Mouse (Mus musculus): Measurements from ENCODE around the gene Egfl7. TPM values are rescaled to one million over a fixed set of nuclear protein-coding genes. Genes with fewer than 3 reads are reported as not detected.

Egfl7 gene
- total and polyA plus RNA-seq, 2 experiments from 2014 or later, result 63.2 to 83.0 TPM

- WGBS, result 69% methylated on average over 7 of the region's 7 CpGs
- H3K9ac ChIP-seq (replicated peaks; ENCODE audit: low read length, poor library complexity, severe bottlenecking), result no peak overlapping the region
- TF ChIP-seq CTCF (IDR thresholded peaks at IDR 0.05), result no peak
- DNase-seq (ENCODE audit: low spot score) (no peak), ATAC-seq (ENCODE audit: low FRiP score) (no peak)
- no peaks in the 10 kb centered on the region for H3K4me1 ChIP-seq (ENCODE audit: insufficient read depth, low read length)
- H3K4me2 ChIP-seq (ENCODE audit: low read depth, low read length, poor library complexity, severe bottlenecking), result no peak overlapping the region
- H3K9me3 ChIP-seq (ENCODE audit: low read length), result no peaks in the 10 kb centered on the region
- H3K36me3 ChIP-seq (ENCODE audit: insufficient read depth, low read length), result no peaks in the 10 kb centered on the region
- no peaks in the 10 kb centered on the region for H3K27me3 ChIP-seq (ENCODE audit: insufficient read depth, low read length)
- no peak overlapping the region for H3K4me3 ChIP-seq (ENCODE audit: low read depth, low read length)
- no peak overlapping the region for H3K27ac ChIP-seq (ENCODE audit: low read depth, low read length)
These were observed 2.9 kb downstream of the Egfl7 start for GRCm38 (mm10) chr2:26582741-26583140.

GRCm38 (mm10) chr2:26583640-26584039 lies 3.8 kb downstream of the Egfl7 start:
- Histone ChIP-seq H3K9me3 (ENCODE audit: low read length) (no peaks in the 10 kb centered on the region), H3K27ac (ENCODE audit: low read depth, low read length) (no peak overlapping the region), H3K4me3 (ENCODE audit: low read depth, low read length) (peak overlapping the region; percentile 14; the same call in 1 of the 2 replicates), H3K27me3 (ENCODE audit: insufficient read depth, low read length) (no peaks in the 10 kb centered on the region), H3K36me3 (ENCODE audit: insufficient read depth, low read length) (no peaks in the 10 kb centered on the region), H3K4me2 (ENCODE audit: low read depth, low read length, poor library complexity, severe bottlenecking) (no peak overlapping the region), H3K9ac (replicated peaks; ENCODE audit: low read length, poor library complexity, severe bottlenecking) (no peak overlapping the region), H3K4me1 (ENCODE audit: insufficient read depth, low read length) (no peaks in the 10 kb centered on the region)
- no peak for TF ChIP-seq CTCF (IDR thresholded peaks at IDR 0.05)
- ATAC-seq (ENCODE audit: low FRiP score), result no peak
- no peak for DNase-seq (ENCODE audit: low spot score)
- 79% methylated on average over 11 of the region's 11 CpGs for WGBS

DNA sequence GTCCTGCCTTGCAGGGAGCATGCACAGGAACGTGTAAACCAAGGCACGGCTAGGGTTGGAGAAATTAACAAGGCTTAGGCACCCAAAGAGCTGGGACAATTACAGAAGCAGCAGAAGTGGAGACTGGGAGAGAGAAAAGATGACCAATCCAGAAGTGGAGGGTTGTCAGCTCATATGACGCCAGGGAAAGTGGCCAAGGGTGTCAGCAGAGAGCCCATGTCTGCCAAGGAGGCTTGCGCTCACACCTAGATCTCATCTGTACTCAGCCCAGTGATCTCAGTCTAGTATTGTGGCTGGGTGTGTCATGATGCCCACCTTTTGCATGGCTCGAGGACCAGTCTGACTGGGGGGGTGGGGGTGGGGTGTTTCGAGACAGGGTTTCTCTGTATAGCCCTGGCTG lies 5.9 kb downstream of the Egfl7 start:
- Histone ChIP-seq H3K9ac (replicated peaks; ENCODE audit: low read length, poor library complexity, severe bottlenecking) (0 out of 2 replicates have a peak overlapping the region, but pooled peaks have one; percentile 29), H3K27ac (ENCODE audit: low read depth, low read length) (no peak overlapping the region), H3K9me3 (ENCODE audit: low read length) (no peaks in the 10 kb centered on the region), H3K27me3 (ENCODE audit: insufficient read depth, low read length) (no peaks in the 10 kb centered on the region), H3K4me2 (ENCODE audit: low read depth, low read length, poor library complexity, severe bottlenecking) (no peak overlapping the region), H3K4me3 (ENCODE audit: low read depth, low read length) (peak overlapping the region; percentile 53; the same call in 1 of the 2 replicates), H3K36me3 (ENCODE audit: insufficient read depth, low read length) (no peaks in the 10 kb centered on the region), H3K4me1 (ENCODE audit: insufficient read depth, low read length) (no peaks in the 10 kb centered on the region)
- DNase-seq (ENCODE audit: low spot score), result peak; percentile 26
- TF ChIP-seq CTCF (IDR thresholded peaks at IDR 0.05), result peak; percentile 22; the same call in 1 of the 2 replicates
- 60% methylated on average over 6 of the region's 6 CpGs for WGBS
- ATAC-seq (ENCODE audit: low FRiP score), result 0 out of 2 replicates have a peak, but pooled peaks have one; percentile 14

GRCm38 (mm10) chr2:26586294-26587043 lies 6.7 kb downstream of the Egfl7 start, which contains the start of gene Gm20532:
Gm20532 (plus strand) TSS chr2:26586639.
- peak within 1 kb of the TSS; percentile 69 for H3K4me2 ChIP-seq (ENCODE audit: low read depth, low read length, poor library complexity, severe bottlenecking)
- H3K36me3 ChIP-seq (ENCODE audit: insufficient read depth, low read length), result no peaks in the 10 kb centered on the region
- TF ChIP-seq CTCF (IDR thresholded peaks at IDR 0.05), result peak; percentile 70
- H3K27me3 ChIP-seq (ENCODE audit: insufficient read depth, low read length), result no peaks in the 10 kb centered on the region
- H3K4me3 ChIP-seq (ENCODE audit: low read depth, low read length), result peak within 1 kb of the TSS; percentile 53
- no peaks in the 10 kb centered on the region for H3K9me3 ChIP-seq (ENCODE audit: low read length)
- WGBS, result under 1% methylated on average over 57 of the region's 65 CpGs
- peak within 1 kb of the TSS; percentile 77 for H3K9ac ChIP-seq (replicated peaks; ENCODE audit: low read length, poor library complexity, severe bottlenecking)
- peak; percentile 71 for ATAC-seq (ENCODE audit: low FRiP score)
- H3K27ac ChIP-seq (ENCODE audit: low read depth, low read length), result peak within 1 kb of the TSS; percentile 47; the same call in 1 of the 2 replicates
- DNase-seq (ENCODE audit: low spot score), result peak; percentile 63
- H3K4me1 ChIP-seq (ENCODE audit: insufficient read depth, low read length), result no peaks in the 10 kb centered on the region

- Histone ChIP-seq H3K36me3 (ENCODE audit: insufficient read depth, low read length) (no peaks in the 10 kb centered on the region), H3K4me3 (ENCODE audit: low read depth, low read length) (peak overlapping the region; percentile 53), H3K27me3 (ENCODE audit: insufficient read depth, low read length) (no peaks in the 10 kb centered on the region), H3K4me2 (ENCODE audit: low read depth, low read length, poor library complexity, severe bottlenecking) (peak overlapping the region; percentile 69), H3K9me3 (ENCODE audit: low read length) (no peaks in the 10 kb centered on the region), H3K27ac (ENCODE audit: low read depth, low read length) (peak overlapping the region; percentile 7; the same call in 1 of the 2 replicates), H3K4me1 (ENCODE audit: insufficient read depth, low read length) (no peaks in the 10 kb centered on the region), H3K9ac (replicated peaks; ENCODE audit: low read length, poor library complexity, severe bottlenecking) (peak overlapping the region; percentile 77)
- DNase-seq (ENCODE audit: low spot score) (peak; percentile 49), ATAC-seq (ENCODE audit: low FRiP score) (peak; percentile 54)
- peak; percentile 24; the same call in 1 of the 2 replicates for TF ChIP-seq CTCF (IDR thresholded peaks at IDR 0.05)
- WGBS, result 8% methylated on average over 10 of the region's 11 CpGs
These were observed 7.2 kb downstream of the Egfl7 start for GRCm38 (mm10) chr2:26587044-26587405.

DNA sequence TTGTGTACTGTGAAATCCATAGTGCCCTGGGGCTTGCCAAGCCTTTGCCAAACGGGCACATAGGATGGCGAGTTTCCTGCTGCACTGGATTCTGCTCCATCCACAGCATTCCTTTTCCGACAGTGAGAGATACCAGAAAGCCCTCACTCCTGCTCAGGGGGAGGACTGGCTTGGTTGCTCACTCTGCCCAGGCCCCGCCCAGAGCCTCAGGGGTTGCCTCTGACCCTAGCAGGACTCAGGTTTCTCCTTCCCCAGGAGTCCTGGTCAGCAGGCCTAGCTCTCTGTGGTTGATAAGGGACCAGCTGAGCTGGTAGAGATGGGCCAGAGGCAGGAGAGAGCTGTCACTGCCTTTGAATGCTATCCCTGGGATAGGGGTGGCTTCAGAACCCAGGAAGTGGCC lies 8.8 kb downstream of the Egfl7 start:
- Histone ChIP-seq H3K9ac (replicated peaks; ENCODE audit: low read length, poor library complexity, severe bottlenecking) (0 out of 2 replicates have a peak overlapping the region, but pooled peaks have one; percentile 19), H3K4me3 (ENCODE audit: low read depth, low read length) (no peak overlapping the region), H3K27me3 (ENCODE audit: insufficient read depth, low read length) (no peaks in the 10 kb centered on the region), H3K36me3 (ENCODE audit: insufficient read depth, low read length) (no peaks in the 10 kb centered on the region), H3K9me3 (ENCODE audit: low read length) (no peaks in the 10 kb centered on the region), H3K4me1 (ENCODE audit: insufficient read depth, low read length) (no peaks in the 10 kb centered on the region), H3K4me2 (ENCODE audit: low read depth, low read length, poor library complexity, severe bottlenecking) (peak overlapping the region; percentile 7; the same call in 1 of the 2 replicates), H3K27ac (ENCODE audit: low read depth, low read length) (no peak overlapping the region)
- ATAC-seq (ENCODE audit: low FRiP score) (no peak), DNase-seq (ENCODE audit: low spot score) (no peak)
- WGBS, result 54% methylated on average over 4 of the region's 4 CpGs
- TF ChIP-seq CTCF (IDR thresholded peaks at IDR 0.05), result no peak

Data from midbrain, postnatal 0 days (tissue).